Mouse (Mus musculus) hindbrain, embryonic 14.5 days (tissue): ENCODE data around the gene Klhl23. TPM values are rescaled to one million over a fixed set of nuclear protein-coding genes. Genes with fewer than 3 reads are reported as not detected.
"Not testable (repeated sequence)": the region's sequence is repeated elsewhere in the genome, so short reads cannot be mapped to it uniquely, and the experiment has no call there.

Source experiments
- ATAC-seq: fragments of 200-750 bp; cut with Nextera tagmentation; 2 replicates; pipeline ENCODE4 v1.8.0; 2017; ENCODE audit warnings: moderate number of reproducible peaks, mild to moderate bottlenecking, moderate TSS enrichment, moderate library complexity; ENCODE audit not compliant: low FRiP score
- DNase-seq: peaks from one replicate; pipeline ENCODE4 v3.0.0-alpha.2; 2015; ENCODE audit warnings: low spot score
- H3K27ac ChIP-seq: fragments of 300-500 bp; sonication (generic); 2 replicates; pipeline ENCODE4 v1.5.1; 2014; ENCODE audit warnings: mild to moderate bottlenecking, moderate library complexity
- H3K27me3 ChIP-seq: fragments of 300-500 bp; sonication (generic); 2 replicates; pipeline ENCODE4 v1.6.1; 2014; ENCODE audit warnings: mild to moderate bottlenecking, low read length, mixed read lengths; ENCODE audit not compliant: control insufficient read depth, insufficient read depth
- H3K36me3 ChIP-seq: fragments of 300-500 bp; sonication (generic); replicated peaks from 2 replicates; pipeline ENCODE4 v1.6.1; 2014; ENCODE audit not compliant: control insufficient read depth, insufficient read depth
- H3K4me1 ChIP-seq: fragments of 300-500 bp; sonication (generic); replicated peaks from 2 replicates; pipeline ENCODE4 v1.6.1; 2014; ENCODE audit warnings: antibody characterized with exemption, low read length, mixed read lengths; ENCODE audit not compliant: control insufficient read depth, insufficient read depth
- H3K4me2 ChIP-seq: fragments of 300-500 bp; sonication (generic); replicated peaks from 2 replicates; pipeline ENCODE4 v1.6.1; 2014; ENCODE audit warnings: mild to moderate bottlenecking, moderate library complexity
- H3K4me3 ChIP-seq: fragments of 300-500 bp; sonication (generic); replicated peaks from 2 replicates; pipeline ENCODE4 v1.5.1; 2014; ENCODE audit warnings: mild to moderate bottlenecking, low read length
- H3K9ac ChIP-seq: fragments of 300-500 bp; sonication (generic); 2 replicates; pipeline ENCODE4 v1.6.1; 2014
- H3K9me3 ChIP-seq: fragments of 300-500 bp; sonication (generic); 2 replicates; pipeline ENCODE4 v1.6.1; 2016; ENCODE audit warnings: low read length; ENCODE audit not compliant: control insufficient read depth
- WGBS: fragments of 180-500 bp; shearing (Covaris S2); extraction: QIAGEN DNeasy Blood & Tissue Kit; methylation state at CpG from one replicate; pipeline ENCODE4 v1.1.7; 2014; 5-methylcytosine and 5-hydroxymethylcytosine counted together
- polyA plus RNA-seq: library from polyadenylated mRNA; unstranded; fragments of >200 nt; fragmentation: Nextera tagmentation; extraction: Ambion mirVana; gene quantifications from 2 replicates; pipeline ENCODE4 v1.2.1, GENCODE M21; 2014

The Klhl23 gene
- polyA plus RNA-seq, 1 experiment from 2014 or later: 106 TPM

DNA sequence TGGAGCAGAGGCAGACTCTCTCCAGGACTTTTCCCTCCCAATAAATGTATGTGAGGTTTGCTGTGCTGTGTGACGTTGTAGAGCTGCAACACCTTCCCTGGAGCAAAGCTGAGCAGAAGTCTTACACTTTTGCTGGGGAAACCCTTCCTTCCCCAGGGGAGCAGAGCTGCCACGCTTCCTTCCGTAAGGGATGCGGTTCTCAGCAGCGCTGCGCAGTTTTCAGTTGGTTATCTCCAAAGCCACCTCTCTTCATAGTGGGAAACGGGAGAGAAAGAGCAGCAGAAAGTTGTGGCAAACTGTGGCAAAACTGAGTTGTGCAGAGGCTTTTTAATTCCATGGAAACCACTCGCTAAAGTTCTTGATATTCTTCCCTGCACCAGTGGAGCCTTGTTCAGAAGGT, 18.0 kb upstream of the Klhl23 start:
- no peak overlapping the region for H3K9ac ChIP-seq
- H3K9me3 ChIP-seq: no peaks in the 10 kb centered on the region
- DNase-seq (no peak), ATAC-seq (no peak)
- H3K27me3 ChIP-seq: no peaks in the 10 kb centered on the region
- H3K27ac ChIP-seq: no peak overlapping the region
- H3K36me3 ChIP-seq: no peaks in the 10 kb centered on the region
- no peak overlapping the region for H3K4me2 ChIP-seq
- H3K4me3 ChIP-seq: no peak overlapping the region
- WGBS: 72% methylated on average over 8 of the region's 8 CpGs
- H3K4me1 ChIP-seq: no peaks in the 10 kb centered on the region

DNA sequence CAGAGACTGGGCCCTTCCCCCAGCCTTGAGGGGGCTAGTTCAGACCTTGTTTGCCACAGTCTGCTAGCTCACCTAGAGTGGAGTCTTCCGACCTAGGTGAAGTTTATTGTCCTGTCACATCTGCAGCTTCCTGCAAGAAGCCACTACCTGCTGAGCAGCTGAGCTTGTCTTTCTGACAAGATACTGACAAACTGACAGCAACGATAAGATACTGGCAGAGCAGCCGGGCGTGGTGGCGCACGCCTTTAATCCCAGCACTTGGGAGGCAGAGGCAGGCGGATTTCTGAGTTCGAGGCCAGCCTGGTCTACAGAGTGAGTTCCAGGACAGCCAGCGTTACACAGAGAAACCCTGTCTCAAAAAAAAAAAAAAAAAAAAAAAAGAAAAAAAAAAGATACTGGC, 17.1 kb upstream of the Klhl23 start:
- DNase-seq, H3K27me3 ChIP-seq, H3K4me2 ChIP-seq, H3K4me3 ChIP-seq, H3K27ac ChIP-seq, H3K36me3 ChIP-seq, ATAC-seq, H3K9ac ChIP-seq, H3K4me1 ChIP-seq, H3K9me3 ChIP-seq: not testable (repeated sequence)
- 91% methylated on average over 7 of the region's 9 CpGs for WGBS

DNA sequence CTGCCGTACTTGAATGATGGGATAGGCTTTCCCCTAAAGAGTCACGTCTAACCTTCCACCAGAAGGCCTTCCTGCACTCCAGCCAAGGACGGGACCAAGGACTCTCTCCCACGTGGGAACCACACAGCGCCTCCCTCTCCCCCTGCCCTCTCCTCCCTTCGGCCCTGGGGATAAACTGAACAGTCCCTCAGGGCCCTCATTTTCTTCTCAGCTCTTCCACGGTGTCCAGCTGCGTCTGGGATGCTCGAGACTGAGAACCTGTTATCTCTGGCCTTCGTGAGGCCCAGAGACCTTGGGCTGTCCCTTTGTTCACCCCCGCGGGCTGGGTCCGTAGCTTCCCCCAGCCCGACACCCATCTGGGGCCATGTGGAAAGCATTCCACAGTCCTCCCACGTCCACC, 11.6 kb upstream of the Klhl23 start:
- Histone ChIP-seq H3K36me3 (no peaks in the 10 kb centered on the region), H3K9ac (no peak overlapping the region), H3K27me3 (no peaks in the 10 kb centered on the region), H3K9me3 (no peaks in the 10 kb centered on the region), H3K4me1 (no peaks in the 10 kb centered on the region), H3K4me3 (no peak overlapping the region), H3K27ac (no peak overlapping the region), H3K4me2 (no peak overlapping the region)
- DNase-seq (no peak), ATAC-seq (no peak)
- 76% methylated on average over 15 of the region's 15 CpGs for WGBS

DNA sequence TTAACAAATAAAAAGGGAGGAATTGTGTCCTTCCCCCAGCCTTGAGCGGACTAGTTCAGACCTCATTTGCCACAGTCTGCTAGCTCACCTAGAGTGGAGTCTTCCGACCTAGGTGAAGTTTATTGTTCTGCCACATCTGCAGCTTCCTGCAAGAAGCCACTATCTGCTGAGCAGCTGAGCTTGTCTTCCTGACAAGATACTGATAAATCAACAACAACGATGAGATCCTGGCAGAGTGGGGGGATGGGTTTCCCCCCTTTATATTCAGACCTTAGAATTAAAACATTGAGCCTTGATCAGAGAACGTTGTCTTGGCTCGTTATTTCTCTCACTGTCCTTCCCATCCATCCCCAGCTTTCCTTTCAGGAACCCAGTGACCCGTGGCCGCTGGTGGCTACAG, 10.4 kb upstream of the Klhl23 start:
- H3K27ac ChIP-seq, H3K4me1 ChIP-seq, H3K9me3 ChIP-seq, H3K4me2 ChIP-seq, H3K4me3 ChIP-seq, H3K27me3 ChIP-seq, H3K9ac ChIP-seq, ATAC-seq, DNase-seq, H3K36me3 ChIP-seq: not testable (repeated sequence)
- WGBS: 74% methylated on average over 7 of the region's 7 CpGs

DNA sequence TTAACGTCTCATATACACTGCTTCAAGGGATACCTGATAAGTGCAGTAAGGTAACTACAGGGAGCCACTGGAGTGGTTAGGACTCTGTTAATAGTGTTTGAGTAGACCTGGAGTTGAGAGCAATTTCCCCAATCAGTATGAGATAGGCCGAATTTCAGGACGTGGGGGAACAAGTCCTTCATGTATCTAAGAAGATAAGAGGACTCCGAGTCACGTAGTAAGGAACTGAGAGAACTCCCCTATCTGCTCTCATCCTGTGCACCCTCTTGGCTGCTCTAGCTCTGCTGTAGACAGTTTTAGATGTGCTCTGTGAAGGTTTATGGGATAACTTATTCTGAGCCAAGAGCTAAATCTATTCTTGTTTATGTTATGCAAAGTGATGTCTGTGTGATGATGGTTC, 5.2 kb upstream of the Klhl23 start:
- ATAC-seq (no peak), DNase-seq (no peak)
- Histone ChIP-seq H3K9ac (no peak overlapping the region), H3K4me3 (no peak overlapping the region), H3K27me3 (no peaks in the 10 kb centered on the region), H3K36me3 (no peaks in the 10 kb centered on the region), H3K4me1 (0 out of 2 replicates have a peak, but pooled peaks cover under 1% of the 10 kb centered on the region), H3K4me2 (no peak overlapping the region), H3K9me3 (no peaks in the 10 kb centered on the region), H3K27ac (no peak overlapping the region)
- WGBS: 87% methylated on average over 5 of the region's 5 CpGs

DNA sequence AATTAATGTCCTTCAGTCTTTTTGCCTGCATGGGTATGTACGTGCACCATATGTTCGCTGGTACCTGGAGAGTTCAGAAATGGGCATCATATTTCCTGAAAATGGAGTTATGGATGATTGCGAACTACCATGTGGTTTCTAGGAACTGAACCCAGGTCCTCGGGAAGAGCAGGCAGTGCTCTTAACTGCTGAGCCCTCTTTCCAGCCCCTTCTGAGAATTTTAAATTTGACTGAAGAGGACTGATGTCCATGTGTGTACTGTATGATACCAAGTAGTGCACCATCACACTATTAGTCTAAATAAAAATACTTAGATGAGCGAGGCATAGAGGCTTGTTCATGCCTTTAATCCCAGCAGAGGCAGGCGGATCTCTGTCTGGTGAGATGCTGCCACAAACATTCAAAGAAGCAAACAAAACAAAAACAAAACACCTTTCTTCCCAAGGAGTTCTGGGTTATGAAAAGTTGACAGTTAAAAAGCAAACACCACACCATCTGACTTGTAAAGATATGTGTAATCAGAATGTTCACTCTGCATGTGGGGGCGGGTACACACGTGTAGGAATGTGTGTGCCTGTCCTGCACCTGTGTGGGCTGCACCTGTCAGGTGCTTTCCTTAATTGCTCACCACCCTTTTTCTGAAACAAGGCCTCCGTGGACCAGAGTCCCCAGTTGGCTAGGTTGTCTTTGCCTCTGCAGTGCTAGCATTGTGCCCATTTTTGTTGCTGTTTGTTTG, 3.2 kb upstream of the Klhl23 start:
- 85% methylated on average over 9 of the region's 9 CpGs for WGBS
- ATAC-seq: no peak

DNA sequence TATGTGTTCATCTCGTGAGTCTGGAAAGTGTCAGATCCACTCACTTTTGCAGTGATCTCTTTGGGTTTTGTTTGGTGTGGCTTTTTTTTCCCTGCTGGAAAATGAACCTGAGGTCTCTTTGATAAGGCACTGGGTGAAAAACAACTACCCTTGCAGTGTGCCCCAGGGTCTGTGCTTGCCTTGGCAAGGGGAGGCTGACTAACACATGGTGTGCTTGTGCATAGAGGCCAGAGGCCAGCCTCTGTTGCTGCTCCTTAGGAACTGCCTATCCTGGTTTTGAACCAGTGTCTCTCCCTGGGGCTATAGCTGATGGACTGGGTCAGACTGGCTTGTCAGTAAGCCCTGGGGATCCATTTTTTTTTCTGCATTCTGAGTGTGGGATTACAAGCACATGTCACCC, 1.5 kb upstream of the Klhl23 start:
- Histone ChIP-seq H3K9ac (no peak overlapping the region), H3K27me3 (no peaks in the 10 kb centered on the region), H3K4me3 (no peak overlapping the region), H3K4me2 (no peak overlapping the region), H3K36me3 (no peaks in the 10 kb centered on the region; the same call in 1 of the 2 replicates), H3K4me1 (peaks cover 20% of the 10 kb centered on the region), H3K9me3 (no peaks in the 10 kb centered on the region), H3K27ac (no peak overlapping the region)
- no peak for DNase-seq
- no peak for ATAC-seq
- 77% methylated on average over 1 of the region's 1 CpGs for WGBS

More for the DNA sequence above, 3.2 kb upstream of the Klhl23 start:
- DNase-seq: no peak
- no peak overlapping the region for H3K4me3 ChIP-seq
- H3K4me1 ChIP-seq: peaks cover 8% of the 10 kb centered on the region
- H3K9ac ChIP-seq: no peak overlapping the region
- H3K9me3 ChIP-seq: no peaks in the 10 kb centered on the region
- no peak overlapping the region for H3K4me2 ChIP-seq
- H3K36me3 ChIP-seq: no peaks in the 10 kb centered on the region
- no peaks in the 10 kb centered on the region for H3K27me3 ChIP-seq
- H3K27ac ChIP-seq: no peak overlapping the region

DNA sequence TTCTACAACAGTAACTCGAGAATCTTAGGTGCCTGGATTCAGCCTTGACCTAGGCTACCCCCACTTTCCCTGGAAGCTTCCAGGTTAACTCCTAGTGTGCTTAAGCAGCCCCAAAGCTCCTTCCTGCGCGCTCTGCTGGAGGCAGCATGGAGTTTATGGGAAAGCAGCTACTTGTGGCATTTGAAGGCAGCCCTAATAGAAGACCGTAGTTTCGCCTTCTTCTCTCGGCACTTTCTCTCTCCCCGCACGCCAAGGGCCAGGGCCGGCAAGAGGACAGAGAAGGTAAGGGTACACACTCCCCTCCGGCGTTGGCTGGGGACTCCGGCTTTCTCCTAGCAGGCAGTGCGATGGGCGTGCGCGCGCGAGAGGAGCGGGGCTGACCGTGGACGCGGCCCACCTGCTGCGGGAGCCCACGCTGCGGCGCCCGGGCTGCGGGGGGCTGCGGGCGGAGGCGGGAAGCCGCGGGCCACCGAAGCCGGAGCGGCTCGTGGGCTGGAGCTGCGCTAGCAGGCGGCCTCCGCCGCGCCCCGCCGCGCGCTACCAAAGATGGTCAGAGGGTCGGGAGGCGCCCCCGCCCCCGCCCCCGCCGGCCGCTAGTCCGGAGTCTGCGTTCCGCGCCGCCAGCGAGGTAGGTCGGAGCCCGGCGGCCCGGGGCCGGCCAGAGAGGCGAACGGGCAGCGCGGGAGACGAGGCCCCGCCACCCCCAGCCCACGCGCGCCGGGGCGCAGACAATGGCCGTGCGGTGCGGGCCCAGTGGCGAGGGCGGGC, 801 bp downstream of the Klhl23 start:
- WGBS: under 1% methylated on average over 64 of the region's 80 CpGs
- peaks cover 26% of the 10 kb centered on the region for H3K4me1 ChIP-seq
- H3K27me3 ChIP-seq: no peaks in the 10 kb centered on the region
- no peaks in the 10 kb centered on the region for H3K9me3 ChIP-seq
- peak; percentile 66 for DNase-seq
- H3K9ac ChIP-seq: peak overlapping the region; percentile 94
- peak overlapping the region; percentile 83 for H3K4me3 ChIP-seq
- H3K36me3 ChIP-seq: no peaks in the 10 kb centered on the region; the same call in 1 of the 2 replicates
- H3K27ac ChIP-seq: peak overlapping the region; percentile 96
- ATAC-seq: peak; percentile 87
- H3K4me2 ChIP-seq: peak overlapping the region; percentile 55

DNA sequence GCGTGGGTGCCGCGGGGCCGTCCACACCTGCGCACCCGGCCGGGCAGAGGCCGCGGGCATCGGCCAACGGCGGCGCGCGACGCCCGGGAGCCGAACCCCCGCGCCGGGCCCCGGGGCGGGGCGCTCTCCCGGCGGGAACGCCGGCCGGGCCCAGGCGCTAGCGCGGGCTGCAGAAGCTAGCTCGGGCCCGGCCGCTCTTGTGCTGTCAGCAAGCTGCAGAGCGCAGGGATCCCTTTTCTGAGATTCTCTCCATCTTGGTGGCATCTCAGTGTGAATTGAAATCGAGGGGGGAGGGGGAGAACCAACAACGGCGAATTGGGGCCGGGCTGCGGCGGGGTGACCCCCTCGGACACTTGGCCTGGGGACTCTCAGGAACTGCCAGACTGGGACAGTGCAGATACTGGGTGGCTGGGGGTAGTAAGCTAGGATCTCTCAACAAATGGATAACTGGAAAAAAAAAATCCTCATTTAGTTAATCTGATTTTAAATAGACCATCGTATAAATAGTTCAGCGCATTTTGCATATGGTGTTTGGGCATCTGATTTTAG, 1.5 kb downstream of the Klhl23 start:
- ATAC-seq (peak; percentile 85), DNase-seq (peak; percentile 59)
- Histone ChIP-seq H3K4me3 (peak overlapping the region; percentile 83), H3K4me2 (peak overlapping the region; percentile 55), H3K4me1 (peaks cover 29% of the 10 kb centered on the region), H3K27ac (peak overlapping the region; percentile 96), H3K36me3 (peaks cover 4% of the 10 kb centered on the region; the same call in 1 of the 2 replicates), H3K27me3 (no peaks in the 10 kb centered on the region), H3K9ac (peak overlapping the region; percentile 94), H3K9me3 (no peaks in the 10 kb centered on the region)
- WGBS: 2% methylated on average over 43 of the region's 45 CpGs
